Mouse (Mus musculus): ENCODE results near the gene Rs1. TPM values are rescaled to one million over a fixed set of nuclear protein-coding genes. Genes with fewer than 3 reads are reported as not detected.
A peak's percentile ranks its signal among the peaks of the same experiment; 100 is the strongest.
"Not testable (repeated sequence)": the region's sequence is repeated elsewhere in the genome, so short reads cannot be mapped to it uniquely, and the experiment has no call there.

Rs1 gene
- polyA plus RNA-seq, 1 experiment from 2014 or later = not detected

DNA sequence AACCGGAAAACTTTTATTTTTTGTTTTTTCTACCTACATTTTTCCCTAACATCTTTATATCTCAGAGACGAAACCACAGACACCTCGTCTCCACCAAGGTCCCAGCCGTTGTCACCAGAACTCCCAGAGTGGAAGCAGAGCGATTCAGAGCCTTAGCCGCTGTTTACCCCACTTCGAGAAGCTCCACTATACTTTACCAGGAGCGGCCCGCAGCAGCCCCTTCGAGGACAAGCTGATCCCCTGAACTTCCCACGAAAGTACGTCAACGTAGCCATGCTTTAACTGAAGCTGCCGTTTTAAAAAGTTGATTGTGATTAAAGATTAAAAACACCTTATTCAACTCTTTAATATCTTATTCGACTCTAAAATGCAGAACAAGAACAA is 1.6 kb upstream of the Rs1 start:
- peak; percentile 79 for ATAC-seq
- H3K36me3 ChIP-seq (ENCODE audit: control insufficient read depth, insufficient read depth) = no peaks in the 10 kb centered on the region
- H3K9ac ChIP-seq (ENCODE audit: low read depth, low read length) = 0 out of 2 replicates have a peak overlapping the region, but pooled peaks have one; percentile 31
- H3K4me1 ChIP-seq (replicated peaks; ENCODE audit: control insufficient read depth, insufficient read depth, low read length) = no peaks in the 10 kb centered on the region
- H3K27ac ChIP-seq (ENCODE audit: low read depth, low read length) = peak overlapping the region; percentile 50; the same call in 1 of the 2 replicates
- 20% methylated on average over 15 of the region's 15 CpGs for WGBS
- no peaks in the 10 kb centered on the region for H3K27me3 ChIP-seq (replicated peaks; ENCODE audit: control insufficient read depth, insufficient read depth, low read length)
- H3K9me3 ChIP-seq (ENCODE audit: control insufficient read depth) = no peaks in the 10 kb centered on the region
- peak overlapping the region; percentile 57 for H3K4me2 ChIP-seq (replicated peaks; ENCODE audit: low read depth)
- H3K4me3 ChIP-seq (ENCODE audit: low read depth, low read length) = peak overlapping the region; percentile 55
- TF ChIP-seq CTCF (IDR thresholded peaks at IDR 0.05; ENCODE audit: low read depth) = no peak

DNA sequence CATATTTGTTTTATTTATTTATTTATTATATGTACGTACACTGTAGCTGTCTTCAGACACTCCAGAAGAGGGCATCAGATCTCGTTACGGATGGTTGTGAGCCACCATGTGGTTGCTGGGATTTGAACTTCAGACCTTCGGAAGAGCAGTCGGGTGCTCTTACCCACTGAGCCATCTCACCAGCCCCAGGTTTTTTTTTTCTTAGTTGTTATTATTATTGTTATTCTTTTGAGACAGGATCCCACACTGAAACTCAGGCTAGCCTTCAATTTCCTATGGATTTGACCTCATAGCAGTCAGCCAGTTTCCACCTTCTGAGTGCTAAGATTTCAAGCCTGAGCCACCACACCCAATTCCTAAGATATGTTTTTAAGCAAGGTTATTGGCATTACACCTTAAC is 1.8 kb downstream of the Rs1 start:
- H3K4me2 ChIP-seq (replicated peaks; ENCODE audit: low read depth); ATAC-seq; H3K9me3 ChIP-seq (ENCODE audit: control insufficient read depth); H3K9ac ChIP-seq (ENCODE audit: low read depth, low read length); H3K4me3 ChIP-seq (ENCODE audit: low read depth, low read length); H3K36me3 ChIP-seq (ENCODE audit: control insufficient read depth, insufficient read depth); H3K27me3 ChIP-seq (replicated peaks; ENCODE audit: control insufficient read depth, insufficient read depth, low read length); H3K27ac ChIP-seq (ENCODE audit: low read depth, low read length); H3K4me1 ChIP-seq (replicated peaks; ENCODE audit: control insufficient read depth, insufficient read depth, low read length): not testable (repeated sequence)
- WGBS = 77% methylated on average over 5 of the region's 5 CpGs

GRCm38 (mm10) chrX:160773033-160773432 is 5.2 kb downstream of the Rs1 start:
- H3K4me2 ChIP-seq (replicated peaks; ENCODE audit: low read depth) = no peak overlapping the region
- H3K4me1 ChIP-seq (replicated peaks; ENCODE audit: control insufficient read depth, insufficient read depth, low read length) = no peaks in the 10 kb centered on the region
- ATAC-seq = no peak
- WGBS = 53% methylated on average over 1 of the region's 1 CpGs
- TF ChIP-seq CTCF (IDR thresholded peaks at IDR 0.05; ENCODE audit: low read depth) = no peak
- no peak overlapping the region for H3K9ac ChIP-seq (ENCODE audit: low read depth, low read length)
- no peak overlapping the region for H3K27ac ChIP-seq (ENCODE audit: low read depth, low read length)
- H3K4me3 ChIP-seq (ENCODE audit: low read depth, low read length) = no peak overlapping the region
- no peaks in the 10 kb centered on the region for H3K36me3 ChIP-seq (ENCODE audit: control insufficient read depth, insufficient read depth)
- H3K27me3 ChIP-seq (replicated peaks; ENCODE audit: control insufficient read depth, insufficient read depth, low read length) = no peaks in the 10 kb centered on the region
- H3K9me3 ChIP-seq (ENCODE audit: control insufficient read depth) = no peaks in the 10 kb centered on the region

- H3K27ac ChIP-seq (ENCODE audit: low read depth, low read length) = no peak overlapping the region
- no peaks in the 10 kb centered on the region for H3K36me3 ChIP-seq (ENCODE audit: control insufficient read depth, insufficient read depth)
- 76% methylated on average over 5 of the region's 5 CpGs for WGBS
- H3K4me2 ChIP-seq (replicated peaks; ENCODE audit: low read depth) = no peak overlapping the region
- H3K4me1 ChIP-seq (replicated peaks; ENCODE audit: control insufficient read depth, insufficient read depth, low read length) = no peaks in the 10 kb centered on the region
- H3K9ac ChIP-seq (ENCODE audit: low read depth, low read length) = no peak overlapping the region
- no peak overlapping the region for H3K4me3 ChIP-seq (ENCODE audit: low read depth, low read length)
- no peak for TF ChIP-seq CTCF (IDR thresholded peaks at IDR 0.05; ENCODE audit: low read depth)
- no peaks in the 10 kb centered on the region for H3K27me3 ChIP-seq (replicated peaks; ENCODE audit: control insufficient read depth, insufficient read depth, low read length)
- ATAC-seq = no peak
- H3K9me3 ChIP-seq (ENCODE audit: control insufficient read depth) = no peaks in the 10 kb centered on the region
Observed at GRCm38 (mm10) chrX:160782276-160782675, 14.5 kb downstream of the Rs1 start.

- 88% methylated on average over 4 of the region's 4 CpGs for WGBS
- no peak for TF ChIP-seq CTCF (IDR thresholded peaks at IDR 0.05; ENCODE audit: low read depth)
- no peak for ATAC-seq
Observed at GRCm38 (mm10) chrX:160794920-160795319, 27.1 kb downstream of the Rs1 start.

DNA sequence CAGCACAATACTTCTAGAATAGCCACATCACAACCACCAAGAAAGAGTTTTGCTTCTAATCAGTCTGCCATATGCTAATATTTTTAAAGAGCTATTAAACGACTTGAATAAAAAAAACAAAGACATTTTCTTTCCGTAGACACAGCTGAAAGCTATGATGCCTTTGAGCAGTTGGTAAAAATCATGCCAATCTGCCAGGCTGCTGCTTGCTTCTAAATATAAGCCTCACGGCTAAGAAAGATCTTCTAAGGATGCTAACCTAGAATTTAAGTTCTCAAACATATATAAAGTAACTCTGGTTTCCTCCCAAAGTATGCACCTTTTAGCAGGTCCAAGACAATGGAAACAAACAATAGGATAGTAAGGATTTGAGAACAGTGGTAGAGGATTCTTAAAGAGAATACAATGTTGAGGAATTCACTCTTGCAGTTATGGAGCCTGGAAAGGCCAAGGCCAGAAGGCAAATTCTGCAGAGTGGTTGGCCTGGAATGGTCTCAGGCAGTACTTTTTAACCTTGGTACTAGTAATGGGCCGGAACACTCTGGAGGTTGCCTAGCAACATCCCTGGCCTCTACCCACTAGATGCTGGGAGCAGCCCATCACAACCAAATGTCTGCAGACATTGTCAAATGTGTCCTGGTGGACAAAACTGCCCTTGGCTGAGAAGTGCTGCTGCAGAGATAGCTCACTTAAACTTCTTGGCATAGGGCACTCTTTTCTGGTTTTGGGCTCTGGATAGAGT is 36.8 kb downstream of the Rs1 start:
- Histone ChIP-seq H3K27me3 (replicated peaks; ENCODE audit: control insufficient read depth, insufficient read depth, low read length) (no peaks in the 10 kb centered on the region), H3K36me3 (ENCODE audit: control insufficient read depth, insufficient read depth) (no peaks in the 10 kb centered on the region), H3K27ac (ENCODE audit: low read depth, low read length) (no peak overlapping the region), H3K4me1 (replicated peaks; ENCODE audit: control insufficient read depth, insufficient read depth, low read length) (no peaks in the 10 kb centered on the region), H3K9me3 (ENCODE audit: control insufficient read depth) (no peaks in the 10 kb centered on the region), H3K4me3 (ENCODE audit: low read depth, low read length) (no peak overlapping the region), H3K4me2 (replicated peaks; ENCODE audit: low read depth) (no peak overlapping the region), H3K9ac (ENCODE audit: low read depth, low read length) (no peak overlapping the region)
- no peak for ATAC-seq
- TF ChIP-seq CTCF (IDR thresholded peaks at IDR 0.05; ENCODE audit: low read depth) = no peak
- WGBS = 82% methylated on average over 4 of the region's 4 CpGs

More at GRCm38 (mm10) chrX:160794920-160795319, 27.1 kb downstream of the Rs1 start:
- no peaks in the 10 kb centered on the region for H3K9me3 ChIP-seq (ENCODE audit: control insufficient read depth)
- H3K36me3 ChIP-seq (ENCODE audit: control insufficient read depth, insufficient read depth) = no peaks in the 10 kb centered on the region
- H3K4me1 ChIP-seq (replicated peaks; ENCODE audit: control insufficient read depth, insufficient read depth, low read length) = no peaks in the 10 kb centered on the region
- H3K27me3 ChIP-seq (replicated peaks; ENCODE audit: control insufficient read depth, insufficient read depth, low read length) = no peaks in the 10 kb centered on the region
- no peak overlapping the region for H3K4me2 ChIP-seq (replicated peaks; ENCODE audit: low read depth)
- H3K27ac ChIP-seq (ENCODE audit: low read depth, low read length) = no peak overlapping the region
- no peak overlapping the region for H3K9ac ChIP-seq (ENCODE audit: low read depth, low read length)
- no peak overlapping the region for H3K4me3 ChIP-seq (ENCODE audit: low read depth, low read length)
